Mouse (Mus musculus): ENCODE data around the gene Gria3.

The Gria3 gene

DNA sequence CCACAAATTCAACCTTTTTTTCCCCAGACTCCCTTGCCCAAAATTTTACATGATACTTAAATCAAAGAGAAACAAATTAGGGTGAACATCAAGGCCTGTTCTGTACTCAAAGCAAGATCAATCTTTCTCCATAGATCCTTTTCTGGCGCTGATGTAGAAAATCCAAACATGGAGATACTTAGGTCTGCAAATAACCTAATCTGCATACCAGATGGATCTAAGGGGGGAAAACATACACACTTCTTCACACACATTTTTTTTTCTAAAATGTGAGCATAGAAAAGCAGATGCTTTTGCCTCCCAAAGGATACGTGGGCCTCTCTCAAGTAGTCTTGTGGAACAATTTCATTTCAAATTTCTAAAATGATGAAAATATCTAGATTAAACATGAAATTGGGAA is 164.2 kb downstream of the Gria3 start:
- DNase-seq (ENCODE audit: low read depth, low spot score) = no peak

DNA sequence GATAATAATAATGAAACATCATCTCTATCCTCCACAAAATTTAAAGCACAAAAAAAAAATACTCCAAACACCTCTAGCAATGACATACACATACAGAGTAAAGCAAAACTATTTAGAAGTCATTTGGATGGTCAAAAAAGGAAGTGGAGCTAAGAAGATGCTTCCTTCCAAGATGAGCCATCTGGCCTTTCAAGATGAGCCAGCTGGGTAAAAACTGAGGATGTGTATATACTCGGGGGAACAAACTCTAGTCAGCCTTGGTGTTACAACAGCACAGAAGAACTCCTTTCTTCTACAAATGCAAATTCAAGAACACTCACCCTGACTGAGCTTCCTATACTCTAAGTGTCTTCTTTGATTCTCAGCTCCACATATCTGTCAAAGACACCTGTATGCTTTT is 172.4 kb downstream of the Gria3 start:
- DNase-seq (ENCODE audit: low read depth, low spot score) = no peak

DNA sequence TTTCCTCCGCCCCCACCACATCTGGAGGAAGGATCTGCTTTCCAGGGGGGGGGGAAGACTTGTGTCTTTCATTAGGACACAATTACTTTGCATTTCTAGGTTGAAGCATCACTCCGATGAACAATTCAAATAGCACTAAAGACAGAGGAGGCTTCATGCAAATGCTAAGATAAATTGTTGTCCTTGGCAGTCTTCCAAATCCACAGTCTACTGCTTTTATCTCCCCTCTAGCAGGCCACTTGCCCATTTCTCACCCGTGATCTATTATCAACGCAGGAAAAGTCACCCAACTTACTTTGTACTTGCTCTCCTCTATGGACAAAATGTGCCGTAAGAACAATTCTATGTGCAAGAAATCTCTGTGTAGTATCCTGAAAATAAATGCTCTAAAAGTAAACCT is 178.1 kb downstream of the Gria3 start:
- DNase-seq (ENCODE audit: low read depth, low spot score) = no peak

DNA sequence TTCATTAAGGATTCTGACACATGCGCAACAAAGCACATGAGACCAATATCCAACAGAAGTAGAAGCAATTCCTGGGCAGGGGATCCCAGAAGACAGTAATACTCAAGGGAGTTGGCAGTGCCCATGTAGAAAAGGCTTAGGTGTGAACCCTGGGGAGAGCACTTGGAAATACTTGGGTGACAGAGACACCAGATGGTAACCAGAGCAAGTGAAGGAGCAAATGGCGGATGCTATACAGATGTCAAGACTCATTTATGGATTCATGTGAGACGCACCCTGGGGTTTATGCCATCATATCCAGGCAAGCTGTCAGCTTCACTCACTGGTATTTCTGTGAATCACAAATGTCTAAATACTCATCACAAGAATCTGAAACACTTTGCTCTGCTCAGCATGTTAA is 187.0 kb downstream of the Gria3 start:
- no peak for DNase-seq (ENCODE audit: low read depth, low spot score)

DNA sequence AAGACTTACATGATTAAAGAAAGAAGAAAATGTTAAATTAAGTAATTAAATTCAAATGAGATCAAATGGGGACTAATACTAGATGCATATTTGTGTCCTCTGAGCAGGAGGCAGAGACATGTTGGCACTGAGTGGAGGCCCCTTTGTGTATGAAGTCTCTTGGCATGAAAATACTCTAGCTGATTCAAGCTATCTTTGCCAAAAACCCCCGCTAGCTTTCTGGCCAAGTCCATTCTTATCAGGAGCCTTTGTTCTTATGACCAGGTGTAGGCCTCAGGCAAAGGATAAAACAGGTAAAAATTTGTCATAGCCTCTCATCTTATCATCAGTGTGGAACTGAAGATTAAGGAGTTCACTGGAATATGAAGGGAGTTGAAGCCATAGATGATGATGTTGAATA is 206.5 kb downstream of the Gria3 start:
- no peak for DNase-seq (ENCODE audit: low read depth, low spot score)

DNA sequence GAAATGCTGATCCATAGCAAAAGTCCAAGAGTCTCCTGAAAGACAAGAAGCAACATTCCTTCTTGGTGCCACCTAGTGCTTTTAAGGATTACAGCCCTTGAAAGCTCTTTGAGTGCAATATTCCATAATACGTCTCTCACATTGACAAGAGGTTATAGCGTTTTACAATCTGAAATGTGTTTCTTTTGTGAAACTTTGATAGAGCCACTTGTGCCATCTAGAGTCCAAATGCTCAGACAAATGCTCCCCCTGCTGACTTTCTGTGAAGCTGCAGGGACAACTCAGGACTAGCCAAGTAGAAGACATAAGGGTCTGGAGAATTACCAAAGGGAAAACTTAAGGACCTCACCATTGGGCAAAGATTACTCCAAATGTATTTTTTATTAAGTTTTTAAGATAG is 214.3 kb downstream of the Gria3 start:
- peak; percentile 27 for DNase-seq (ENCODE audit: low read depth, low spot score)

DNA sequence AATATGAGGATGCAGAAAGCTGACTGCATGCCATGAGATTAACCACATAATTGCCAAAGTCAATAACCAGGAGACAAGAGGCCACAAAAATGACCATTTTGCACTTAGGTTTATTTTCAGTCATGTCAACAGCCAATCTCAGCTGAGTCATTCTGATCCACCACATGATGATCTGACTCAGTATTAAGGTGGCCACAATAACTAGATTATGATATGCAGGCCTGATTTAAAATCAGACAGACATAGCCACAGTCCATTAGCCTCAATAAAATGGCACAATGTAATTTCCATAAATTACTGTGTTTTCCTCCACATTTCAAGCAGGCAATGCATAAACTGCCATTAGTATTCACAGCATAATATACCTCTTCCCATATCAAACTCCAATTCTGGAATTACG is 216.3 kb downstream of the Gria3 start:
- no peak for DNase-seq (ENCODE audit: low read depth, low spot score)

DNA sequence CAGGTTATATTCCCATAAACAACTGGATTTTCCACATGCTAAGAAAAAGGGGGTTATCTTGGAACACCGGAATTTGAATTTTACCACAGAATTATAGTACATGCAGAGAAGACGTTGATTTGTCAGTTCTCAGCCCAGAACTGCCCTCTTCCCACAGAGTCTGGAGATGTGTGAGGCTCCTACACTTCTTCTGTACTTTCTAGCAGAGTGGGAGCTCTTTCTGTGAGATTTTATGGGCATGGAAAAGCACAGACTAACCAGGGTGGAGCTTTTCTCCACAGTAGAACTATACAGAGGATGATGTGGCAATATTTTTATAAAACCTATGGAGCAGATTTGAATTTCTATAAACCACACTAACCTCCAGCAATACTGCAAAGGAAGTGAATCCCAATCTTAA is 217.7 kb downstream of the Gria3 start:
- DNase-seq (ENCODE audit: low read depth, low spot score) = no peak

DNA sequence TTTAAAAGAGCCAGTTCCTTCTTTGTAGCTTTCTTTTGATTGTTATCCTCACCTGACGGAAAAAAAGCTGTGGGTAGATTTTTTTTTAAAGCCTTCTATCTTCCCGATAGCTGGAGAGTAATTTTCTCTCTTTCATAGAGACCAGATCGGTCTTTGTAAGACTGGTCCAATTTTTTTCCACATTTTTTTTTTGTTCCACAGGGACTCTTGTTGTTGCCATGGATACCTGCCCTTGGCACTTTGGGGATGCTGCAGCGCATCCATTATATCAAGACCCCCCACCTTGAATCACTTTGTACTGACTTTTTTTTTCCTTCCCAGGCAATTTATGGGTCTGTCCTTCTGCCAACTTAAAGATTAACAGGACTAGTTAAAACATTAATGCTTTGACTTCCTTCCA is 232.9 kb downstream of the Gria3 start:
- no peak for DNase-seq (ENCODE audit: low read depth, low spot score)

DNA sequence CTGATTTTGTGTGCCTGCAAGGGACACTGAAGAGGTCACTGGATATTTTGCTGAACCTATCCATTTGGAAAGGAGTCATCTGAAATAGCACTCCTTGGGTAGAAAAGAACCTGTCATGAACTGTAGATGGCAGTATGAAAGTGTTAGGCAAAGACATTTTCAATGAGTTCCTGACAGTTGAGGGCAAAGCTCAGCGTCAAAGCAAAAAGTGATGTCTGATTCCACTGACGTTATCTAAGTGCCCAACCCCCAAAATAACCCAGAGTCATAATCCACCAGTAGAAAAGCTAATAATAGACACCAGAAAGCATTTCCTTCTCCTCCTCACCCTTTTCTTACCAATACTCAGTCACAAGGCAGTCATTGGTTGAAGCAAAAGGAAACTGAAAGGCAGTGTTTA is 244.3 kb downstream of the Gria3 start:
- no peak for DNase-seq (ENCODE audit: low read depth, low spot score)

DNA sequence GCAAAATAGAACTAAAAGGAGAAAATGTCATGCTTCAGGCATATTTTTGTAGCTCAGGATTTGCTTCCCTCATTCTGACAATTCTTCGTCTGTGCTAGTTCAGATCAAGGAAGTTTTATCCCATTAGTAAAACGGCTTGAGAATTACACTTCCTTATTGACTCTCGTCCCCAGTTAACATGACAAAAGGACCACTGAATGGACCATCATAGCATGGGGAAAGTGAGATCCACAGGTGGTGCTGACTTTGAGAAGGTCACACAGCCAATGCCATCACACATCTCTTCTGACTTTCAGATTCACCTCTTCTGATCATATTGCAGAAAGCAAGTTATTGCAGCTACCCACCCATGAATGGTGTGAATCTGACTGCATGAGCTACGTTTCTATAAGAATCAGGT is 257.1 kb downstream of the Gria3 start:
- DNase-seq (ENCODE audit: low read depth, low spot score) = peak; percentile 73

DNA sequence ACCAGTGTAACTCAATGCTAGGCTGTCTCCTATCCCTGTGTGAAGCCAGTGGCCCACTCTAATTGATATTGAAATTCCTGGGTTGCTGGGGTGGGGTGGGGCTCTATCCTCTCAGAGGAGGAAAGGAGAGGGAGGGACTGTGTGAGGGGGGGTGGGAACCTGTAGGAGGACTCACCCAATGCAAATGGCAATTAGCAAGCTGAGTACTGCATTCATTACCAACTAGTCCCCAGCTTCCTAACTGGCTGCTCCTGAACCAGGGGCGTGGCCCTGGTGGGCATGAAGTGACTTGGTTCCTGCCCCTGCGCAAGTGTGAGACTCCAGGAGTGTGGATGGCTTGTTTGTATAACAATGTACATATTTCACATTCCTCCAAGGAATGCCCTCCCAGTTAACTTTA is 288.2 kb downstream of the Gria3 start:
- peak; percentile 91 for DNase-seq (ENCODE audit: low read depth, low spot score)

DNA sequence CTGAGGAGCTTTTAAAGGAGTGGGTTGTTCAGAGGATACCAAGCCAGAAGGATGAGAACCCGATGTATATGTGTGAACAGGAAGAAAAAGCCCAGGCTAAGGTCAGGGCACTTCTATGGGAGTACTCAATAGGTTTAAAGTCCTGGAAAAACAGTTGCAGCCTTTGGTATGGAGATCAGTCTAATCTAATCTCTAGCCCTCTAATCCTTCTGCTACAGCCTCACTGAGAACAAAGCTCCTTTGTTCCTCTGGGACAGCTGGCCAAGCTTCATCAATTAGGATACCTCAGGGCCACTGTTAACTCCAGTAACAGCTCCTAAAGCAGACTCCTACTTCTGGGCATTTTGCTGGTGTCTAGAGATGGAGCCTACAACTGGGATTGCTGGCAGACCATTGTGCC is 291.4 kb downstream of the Gria3 start:
- peak; percentile 20 for DNase-seq (ENCODE audit: low read depth, low spot score)
